Mouse (Mus musculus): ENCODE measurements around the gene Prkab2. TPM values are rescaled to one million over a fixed set of nuclear protein-coding genes. Genes with fewer than 3 reads are reported as not detected.

Prkab2 gene
- total and polyA plus RNA-seq, 3 experiments = 3.3 to 7.0 TPM; not detected in 1

DNA sequence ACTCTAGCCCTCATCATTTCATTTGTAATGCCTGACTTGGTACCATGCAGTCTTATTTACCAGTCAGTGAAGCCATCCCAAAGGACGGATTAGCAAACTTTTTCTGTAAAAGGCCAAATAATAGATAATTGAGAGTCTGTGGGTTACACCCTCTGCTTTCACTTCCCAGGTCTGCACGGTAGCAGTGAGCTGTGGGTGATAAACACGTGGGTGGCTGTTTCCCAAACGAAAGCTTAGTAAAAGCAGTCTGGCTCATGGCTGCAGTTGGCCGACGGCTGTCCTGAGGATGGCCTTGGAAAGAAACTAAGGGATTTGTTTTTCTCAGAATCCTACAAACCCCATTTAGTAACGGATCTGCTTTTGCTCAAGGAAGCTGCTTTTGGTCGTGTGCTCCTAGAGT, 3.2 kb downstream of the Prkab2 start:
- no peaks in the 10 kb centered on the region for H3K9me3 ChIP-seq (replicated peaks; ENCODE audit: insufficient read depth, low read length)
- H3K79me2 ChIP-seq (ENCODE audit: control insufficient read depth, insufficient read depth, low read length, poor library complexity) = peaks cover 3% of the 10 kb centered on the region; the same call in 1 of the 2 replicates
- H3K36me3 ChIP-seq (ENCODE audit: control insufficient read depth in 1 of 2, insufficient read depth in 2 of 2, low read length in 2 of 2) = peaks cover 0 to 25% of the 10 kb centered on the region in 2 experiments; a peak in 2 of 4 replicates
- H3K27me3 ChIP-seq (ENCODE audit: control insufficient read depth in 1 of 2, insufficient read depth in 2 of 2, low read length in 2 of 2) = no peaks in the 10 kb centered on the region
- no peak overlapping the region for H3K4me3 ChIP-seq (ENCODE audit: control insufficient read depth in 1 of 2, insufficient read depth in 1 of 2, low read depth in 2 of 2, low read length in 2 of 2)
- peaks cover 8 to 26% of the 10 kb centered on the region in 2 experiments for H3K4me1 ChIP-seq (ENCODE audit: control insufficient read depth in 1 of 2, insufficient read depth in 2 of 2, low read length in 2 of 2)
- no peak overlapping the region for H3K9ac ChIP-seq (ENCODE audit: control insufficient read depth, low read depth, low read length, poor library complexity, severe bottlenecking)
- TF ChIP-seq ZC3H11A (IDR thresholded peaks at IDR 0.05; ENCODE audit: low read depth, low read length) = no peak
- TF ChIP-seq MXI1 (IDR thresholded peaks at IDR 0.05; ENCODE audit: low read depth, low read length) = peak; percentile 71
- TF ChIP-seq ETS1 (IDR thresholded peaks at IDR 0.05; ENCODE audit: low read depth, low read length) = no peak
- TF ChIP-seq KAT2A (conservative IDR thresholded peaks at IDR 0.05; ENCODE audit: low read depth, low read length) = no peak
- TF ChIP-seq SIN3A (IDR thresholded peaks at IDR 0.05; ENCODE audit: low read length) = peak; percentile 54; the same call in 1 of the 2 replicates
- no peak for TF ChIP-seq CHD1 (IDR thresholded peaks at IDR 0.05; ENCODE audit: low read depth, low read length)
- peak; percentile 14; the same call in 1 of the 2 replicates for TF ChIP-seq USF1 (IDR thresholded peaks at IDR 0.05; ENCODE audit: low read depth, low read length)
- peak; percentile 81 for TF ChIP-seq MAX (IDR thresholded peaks at IDR 0.05; ENCODE audit: low read length)
- H3K27ac ChIP-seq (ENCODE audit: control insufficient read depth, low read depth, low read length) = no peak overlapping the region
- peak; percentile 27 for DNase-seq (ENCODE audit: low read depth, low spot score)

DNA sequence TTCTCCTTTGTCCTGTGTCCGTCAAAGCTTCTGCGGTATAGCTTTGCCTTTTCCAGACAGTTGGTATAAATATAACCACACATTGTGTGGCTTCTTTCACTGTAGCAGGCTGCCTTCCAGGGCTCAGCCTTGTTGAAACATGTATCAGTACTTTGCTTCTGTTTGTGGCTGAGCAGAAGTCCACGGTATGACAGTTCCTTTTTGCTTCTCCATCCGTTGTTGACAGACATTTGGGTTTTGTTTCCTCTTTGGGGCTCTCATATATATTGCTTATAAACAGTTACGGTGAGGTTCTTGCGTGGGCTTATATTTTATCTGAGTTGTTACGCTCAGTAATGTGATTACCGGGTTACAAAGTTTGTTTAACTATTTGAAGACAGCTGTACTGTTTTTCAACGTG, 7.5 kb downstream of the Prkab2 start:
- H3K36me3 ChIP-seq (ENCODE audit: control insufficient read depth in 1 of 2, insufficient read depth in 2 of 2, low read length in 2 of 2) = peaks cover 0 to 7% of the 10 kb centered on the region in 2 experiments; a peak in 2 of 4 replicates
- H3K4me3 ChIP-seq (ENCODE audit: control insufficient read depth in 1 of 2, insufficient read depth in 1 of 2, low read depth in 2 of 2, low read length in 2 of 2) = no peak overlapping the region
- H3K27me3 ChIP-seq (ENCODE audit: control insufficient read depth in 1 of 2, insufficient read depth in 2 of 2, low read length in 2 of 2) = no peaks in the 10 kb centered on the region
- H3K9ac ChIP-seq (ENCODE audit: control insufficient read depth, low read depth, low read length, poor library complexity, severe bottlenecking) = no peak overlapping the region
- H3K27ac ChIP-seq (ENCODE audit: control insufficient read depth, low read depth, low read length) = no peak overlapping the region
- DNase-seq (ENCODE audit: low read depth, low spot score) = peak; percentile 37
- H3K9me3 ChIP-seq (replicated peaks; ENCODE audit: insufficient read depth, low read length) = no peaks in the 10 kb centered on the region
- H3K4me1 ChIP-seq (ENCODE audit: control insufficient read depth in 1 of 2, insufficient read depth in 2 of 2, low read length in 2 of 2) = peaks cover 3 to 8% of the 10 kb centered on the region in 2 experiments
- H3K79me2 ChIP-seq (ENCODE audit: control insufficient read depth, insufficient read depth, low read length, poor library complexity) = no peaks in the 10 kb centered on the region
- TF ChIP-seq MAX (IDR thresholded peaks at IDR 0.05; ENCODE audit: low read length) (no peak), MEF2A (IDR thresholded peaks at IDR 0.05; ENCODE audit: extremely low read depth, insufficient replicate concordance, low read depth, low read length, poor library complexity, severe bottlenecking) (no peak), TBP (IDR thresholded peaks at IDR 0.05; ENCODE audit: low read depth, low read length) (0 out of 2 replicates have a peak, but pooled peaks have one; percentile 39)

DNA sequence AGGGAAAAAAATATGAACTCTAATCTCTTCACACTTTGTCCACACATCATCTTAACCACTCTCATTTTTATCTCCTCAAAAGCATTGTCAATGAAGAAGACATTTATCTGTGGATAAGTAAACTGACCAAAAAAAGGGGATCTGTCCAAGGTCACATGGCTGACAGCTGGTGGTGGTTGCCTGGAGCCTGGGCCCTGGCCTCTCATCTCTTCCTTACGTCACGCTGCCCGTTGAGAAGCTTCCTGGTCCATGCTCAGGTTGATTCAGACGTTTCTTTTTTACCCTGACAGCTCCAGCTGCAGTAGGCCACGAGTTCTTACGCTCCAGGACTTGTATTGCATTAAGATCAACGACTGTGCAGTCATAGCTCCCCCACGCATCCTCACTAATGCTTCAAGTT, 8.2 kb downstream of the Prkab2 start:
- Histone ChIP-seq H3K9me3 (replicated peaks; ENCODE audit: insufficient read depth, low read length) (no peaks in the 10 kb centered on the region), H3K4me1 (ENCODE audit: control insufficient read depth in 1 of 2, insufficient read depth in 2 of 2, low read length in 2 of 2) (peaks cover 0 to 4% of the 10 kb centered on the region in 2 experiments; a peak in 2 of 4 replicates), H3K36me3 (ENCODE audit: control insufficient read depth in 1 of 2, insufficient read depth in 2 of 2, low read length in 2 of 2) (peaks cover 0 to under 1% of the 10 kb centered on the region in 2 experiments; a peak in 2 of 4 replicates), H3K27ac (ENCODE audit: control insufficient read depth, low read depth, low read length) (no peak overlapping the region), H3K4me3 (ENCODE audit: control insufficient read depth in 1 of 2, insufficient read depth in 1 of 2, low read depth in 2 of 2, low read length in 2 of 2) (no peak overlapping the region), H3K27me3 (ENCODE audit: control insufficient read depth in 1 of 2, insufficient read depth in 2 of 2, low read length in 2 of 2) (no peaks in the 10 kb centered on the region), H3K9ac (ENCODE audit: control insufficient read depth, low read depth, low read length, poor library complexity, severe bottlenecking) (no peak overlapping the region), H3K79me2 (ENCODE audit: control insufficient read depth, insufficient read depth, low read length, poor library complexity) (no peaks in the 10 kb centered on the region)
- TF ChIP-seq ETS1 (IDR thresholded peaks at IDR 0.05; ENCODE audit: low read depth, low read length) (no peak), POLR2AphosphoS5 (IDR thresholded peaks at IDR 0.05; ENCODE audit: borderline replicate concordance, low read depth, low read length) (no peak), ZC3H11A (IDR thresholded peaks at IDR 0.05; ENCODE audit: low read depth, low read length) (no peak), POLR2A (IDR thresholded peaks at IDR 0.05; ENCODE audit: control insufficient read depth in 1 of 2, insufficient read depth in 1 of 2, low read depth in 1 of 2, low read length in 2 of 2, poor library complexity in 1 of 2) (no peak), SMC3 (IDR thresholded peaks at IDR 0.05; ENCODE audit: low read depth, low read length) (no peak), GATA1 (IDR thresholded peaks at IDR 0.05; ENCODE audit: low read depth, low read length) (no peak), HCFC1 (IDR thresholded peaks at IDR 0.05; ENCODE audit: low read depth, low read length) (no peak), NELFE (IDR thresholded peaks at IDR 0.05; ENCODE audit: low read depth, low read length) (no peak), EP300 (IDR thresholded peaks at IDR 0.05; ENCODE audit: low read depth in 1 of 2, low read length in 2 of 2) (0 out of 4 replicates have a peak, but pooled peaks of 1 of the 2 experiments have one; percentile 11), USF1 (IDR thresholded peaks at IDR 0.05; ENCODE audit: low read depth, low read length) (peak; percentile 51), KAT2A (conservative IDR thresholded peaks at IDR 0.05; ENCODE audit: low read depth, low read length) (no peak)
- DNase-seq (ENCODE audit: low read depth, low spot score) = no peak

All from MEL (cell line).